Mouse (Mus musculus) intestine, embryonic 14.5 days (tissue): ENCODE measurements around the gene Eif5a. TPM values are rescaled to one million over a fixed set of nuclear protein-coding genes. Genes with fewer than 3 reads are reported as not detected.

Experiments
- ATAC-seq: fragments of 200-750 bp; cut with Nextera tagmentation; replicated peaks from 2 replicates; pipeline ENCODE4 v1.8.0; 2017; ENCODE audit warnings: low read depth, moderate number of reproducible peaks, moderate TSS enrichment, moderate library complexity; ENCODE audit not compliant: low FRiP score, low TSS enrichment
- DNase-seq: peaks from one replicate; pipeline ENCODE4 v3.0.0-alpha.2; 2018; ENCODE audit warnings: low spot score
- H3K27ac ChIP-seq: fragments of 300-500 bp; sonication (generic); 2 replicates; pipeline ENCODE4 v1.5.1; 2014; ENCODE audit warnings: low read depth, mild to moderate bottlenecking, control low read depth
- H3K27me3 ChIP-seq: fragments of 300-500 bp; sonication (generic); replicated peaks from 2 replicates; pipeline ENCODE4 v1.6.1; 2014; ENCODE audit warnings: low read length, control low read depth; ENCODE audit not compliant: control insufficient read depth, insufficient read depth
- H3K36me3 ChIP-seq: fragments of 300-500 bp; sonication (generic); 2 replicates; pipeline ENCODE4 v1.6.1; 2014; ENCODE audit warnings: low read length, control low read depth; ENCODE audit not compliant: control insufficient read depth, insufficient read depth
- H3K4me1 ChIP-seq: fragments of 300-500 bp; sonication (generic); replicated peaks from 2 replicates; pipeline ENCODE4 v1.6.1; 2014; ENCODE audit warnings: low read length, control low read depth, mixed read lengths; ENCODE audit not compliant: control insufficient read depth, insufficient read depth
- H3K4me2 ChIP-seq: fragments of 300-500 bp; sonication (generic); 2 replicates; pipeline ENCODE4 v1.6.1; 2014; ENCODE audit warnings: low read length
- H3K4me3 ChIP-seq: fragments of 300-500 bp; sonication (generic); 2 replicates; pipeline ENCODE4 v1.5.1; 2014; ENCODE audit warnings: low read depth, low read length, control low read depth, mixed read lengths
- H3K9ac ChIP-seq: fragments of 300-500 bp; sonication (generic); 2 replicates; pipeline ENCODE4 v1.6.1; 2014; ENCODE audit warnings: mild to moderate bottlenecking, low read length
- H3K9me3 ChIP-seq: fragments of 300-500 bp; sonication (generic); 2 replicates; pipeline ENCODE4 v1.6.1; 2016; ENCODE audit warnings: low read length, control low read depth; ENCODE audit not compliant: control insufficient read depth
- WGBS: fragments of 180-500 bp; shearing (Covaris S2); extraction: QIAGEN DNeasy Blood & Tissue Kit; methylation state at CpG from one replicate; pipeline ENCODE4 v1.1.7; 2014; 5-methylcytosine and 5-hydroxymethylcytosine counted together
- polyA plus RNA-seq: library from polyadenylated mRNA; unstranded; fragments of >200 nt; fragmentation: Nextera tagmentation; extraction: Ambion mirVana; gene quantifications from 2 replicates; pipeline ENCODE4 v1.2.1, GENCODE M21; 2014

Eif5a gene
- polyA plus RNA-seq, 1 experiment from 2014 or later: 1,877 TPM

GRCm38 (mm10) chr11:69948763-69949150 lies 27.0 kb upstream of the Eif5a start:
- WGBS: 0% methylated on average over 14 of the region's 14 CpGs

DNA sequence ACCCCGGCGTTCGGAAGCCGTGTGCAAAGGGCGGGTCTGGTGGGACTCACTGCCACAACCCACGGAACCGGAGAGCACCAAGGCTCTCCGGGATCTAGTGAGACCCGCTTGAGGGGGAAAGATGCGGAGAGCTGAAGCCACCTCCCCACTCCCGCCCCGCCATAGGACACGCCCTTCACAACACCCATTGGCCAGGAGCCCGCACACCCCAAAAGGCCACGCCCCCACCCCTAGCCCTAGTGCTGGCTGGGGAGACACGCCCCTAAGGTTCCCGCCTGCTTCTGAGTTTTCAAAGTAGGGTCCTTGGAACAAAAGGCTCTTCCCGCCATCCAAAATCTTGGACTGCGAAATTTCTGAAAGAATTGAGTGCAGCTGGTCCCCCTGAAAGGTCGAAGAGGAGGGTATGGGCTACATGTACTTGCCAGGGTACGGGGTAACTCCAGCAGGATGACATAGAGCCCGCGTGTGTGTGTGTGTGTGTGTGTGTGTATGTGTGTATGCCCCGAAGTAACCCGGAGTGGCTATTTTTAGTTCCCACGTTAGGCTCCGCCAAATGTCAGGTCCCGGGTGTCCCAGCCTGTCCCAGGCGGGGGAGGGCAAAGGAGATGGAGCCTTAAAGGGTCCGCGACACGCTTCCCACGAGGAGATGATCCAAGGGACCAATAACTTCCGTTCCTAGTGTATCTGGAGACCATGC lies 26.5 kb upstream of the Eif5a start, which contains the start of gene Slc2a4:
TSS of gene Slc2a4 (minus strand) at position 123 of the 697 bp plus-strand sequence.
- peak within 1 kb of the TSS; percentile 66 for H3K9ac ChIP-seq
- ATAC-seq (peak; percentile 92), DNase-seq (peak; percentile 97)
- no peaks in the 10 kb centered on the region for H3K27me3 ChIP-seq
- H3K4me3 ChIP-seq: peak within 1 kb of the TSS; percentile 48
- H3K4me2 ChIP-seq: peak within 1 kb of the TSS; percentile 72
- H3K27ac ChIP-seq: peak within 1 kb of the TSS; percentile 84
- under 1% methylated on average over 34 of the region's 34 CpGs for WGBS
- peaks cover 17% of the 10 kb centered on the region; the same call in 1 of the 2 replicates for H3K36me3 ChIP-seq
- H3K9me3 ChIP-seq: no peaks in the 10 kb centered on the region
- H3K4me1 ChIP-seq: peaks cover 11% of the 10 kb centered on the region

More at GRCm38 (mm10) chr11:69948763-69949150, 27.0 kb upstream of the Eif5a start:
- H3K27me3 ChIP-seq: no peaks in the 10 kb centered on the region
- peak overlapping the region; percentile 66 for H3K9ac ChIP-seq
- peak; percentile 97 for DNase-seq
- peaks cover 11% of the 10 kb centered on the region for H3K4me1 ChIP-seq
- H3K4me2 ChIP-seq: peak overlapping the region; percentile 72
- H3K4me3 ChIP-seq: peak overlapping the region; percentile 48
- ATAC-seq: peak; percentile 44
- H3K27ac ChIP-seq: peak overlapping the region; percentile 84
- H3K9me3 ChIP-seq: no peaks in the 10 kb centered on the region
- peaks cover 16% of the 10 kb centered on the region; the same call in 1 of the 2 replicates for H3K36me3 ChIP-seq

- ATAC-seq: peak; percentile 44; the same call in 1 of the 2 replicates
These were observed 25.7 kb upstream of the Eif5a start for GRCm38 (mm10) chr11:69947337-69948065.

GRCm38 (mm10) chr11:69945997-69946891 lies 24.5 kb upstream of the Eif5a start:
- H3K27ac ChIP-seq: peak overlapping the region; percentile 81

More at GRCm38 (mm10) chr11:69947337-69948065, 25.7 kb upstream of the Eif5a start:
- Histone ChIP-seq H3K4me3 (peak overlapping the region; percentile 48), H3K27me3 (no peaks in the 10 kb centered on the region), H3K36me3 (peaks cover 21% of the 10 kb centered on the region), H3K4me2 (peak overlapping the region; percentile 72), H3K9me3 (no peaks in the 10 kb centered on the region), H3K4me1 (peaks cover 11% of the 10 kb centered on the region), H3K9ac (peak overlapping the region; percentile 44), H3K27ac (peak overlapping the region; percentile 81)
- DNase-seq: peak; percentile 79
- WGBS: 1% methylated on average over 29 of the region's 29 CpGs

DNA sequence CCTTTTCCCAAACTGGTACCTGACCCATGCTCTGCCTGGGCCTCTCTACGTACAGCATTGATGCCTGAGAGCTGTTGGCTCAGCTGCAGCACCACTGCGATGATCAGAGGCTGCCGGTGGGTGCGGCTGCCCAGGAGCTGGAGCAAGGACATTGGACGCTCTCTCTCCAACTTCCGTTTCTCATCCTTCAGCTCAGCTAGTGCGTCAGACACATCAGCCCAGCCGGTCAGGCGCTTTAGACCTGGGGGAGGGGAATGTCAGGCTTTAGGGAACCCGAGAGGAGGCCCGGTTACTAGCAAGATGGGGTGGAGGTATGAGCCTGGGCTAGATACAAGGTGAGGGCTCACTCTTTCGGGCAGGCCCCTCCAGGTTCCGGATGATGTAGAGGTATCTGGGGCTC lies 23.5 kb upstream of the Eif5a start:
- ATAC-seq (no peak), DNase-seq (no peak)
- H3K36me3 ChIP-seq: peaks cover 21% of the 10 kb centered on the region
- peaks cover 11% of the 10 kb centered on the region for H3K4me1 ChIP-seq
- H3K9me3 ChIP-seq: no peaks in the 10 kb centered on the region
- H3K9ac ChIP-seq: no peak overlapping the region
- H3K4me2 ChIP-seq: no peak overlapping the region
- no peaks in the 10 kb centered on the region for H3K27me3 ChIP-seq
- H3K27ac ChIP-seq: no peak overlapping the region
- 74% methylated on average over 13 of the region's 13 CpGs for WGBS
- H3K4me3 ChIP-seq: no peak overlapping the region

More at GRCm38 (mm10) chr11:69945997-69946891, 24.5 kb upstream of the Eif5a start:
- Histone ChIP-seq H3K4me3 (peak overlapping the region; percentile 48; the same call in 1 of the 2 replicates), H3K27me3 (no peaks in the 10 kb centered on the region), H3K4me2 (peak overlapping the region; percentile 72), H3K9me3 (no peaks in the 10 kb centered on the region), H3K4me1 (peaks cover 11% of the 10 kb centered on the region), H3K36me3 (peaks cover 21% of the 10 kb centered on the region), H3K9ac (peak overlapping the region; percentile 44; the same call in 1 of the 2 replicates)
- DNase-seq: no peak
- 88% methylated on average over 18 of the region's 18 CpGs for WGBS
- ATAC-seq: no peak

- DNase-seq (no peak), ATAC-seq (no peak)
- 76% methylated on average over 4 of the region's 4 CpGs for WGBS
- Histone ChIP-seq H3K27me3 (no peaks in the 10 kb centered on the region), H3K4me2 (no peak overlapping the region), H3K27ac (no peak overlapping the region), H3K9ac (no peak overlapping the region), H3K9me3 (no peaks in the 10 kb centered on the region), H3K4me1 (peaks cover 14% of the 10 kb centered on the region), H3K36me3 (peaks cover 21% of the 10 kb centered on the region), H3K4me3 (no peak overlapping the region)
These were observed 19.2 kb upstream of the Eif5a start for GRCm38 (mm10) chr11:69940962-69941361.

GRCm38 (mm10) chr11:69939731-69940130 lies 18.0 kb upstream of the Eif5a start:
- DNase-seq (no peak), ATAC-seq (no peak)
- Histone ChIP-seq H3K4me1 (peaks cover 15% of the 10 kb centered on the region), H3K36me3 (peaks cover 15% of the 10 kb centered on the region), H3K4me2 (no peak overlapping the region), H3K9ac (no peak overlapping the region), H3K27ac (no peak overlapping the region), H3K9me3 (no peaks in the 10 kb centered on the region), H3K27me3 (no peaks in the 10 kb centered on the region), H3K4me3 (no peak overlapping the region)
- 92% methylated on average over 17 of the region's 17 CpGs for WGBS

- H3K9me3 ChIP-seq: no peaks in the 10 kb centered on the region
- peaks cover 15% of the 10 kb centered on the region for H3K4me1 ChIP-seq
- H3K4me3 ChIP-seq: no peak overlapping the region
- peaks cover 9% of the 10 kb centered on the region for H3K36me3 ChIP-seq
- ATAC-seq: no peak
- no peak overlapping the region for H3K27ac ChIP-seq
- H3K9ac ChIP-seq: no peak overlapping the region
- WGBS: 68% methylated on average over 5 of the region's 5 CpGs
- H3K27me3 ChIP-seq: no peaks in the 10 kb centered on the region
- no peak for DNase-seq
- H3K4me2 ChIP-seq: no peak overlapping the region
These were observed 17.4 kb upstream of the Eif5a start for GRCm38 (mm10) chr11:69939181-69939580.
